Mouse (Mus musculus): ENCODE measurements around the gene Csrp3. TPM values are rescaled to one million over a fixed set of nuclear protein-coding genes. Genes with fewer than 3 reads are reported as not detected.

Gene Csrp3
- polyA plus RNA-seq, 1 experiment = 0.33 TPM

DNA sequence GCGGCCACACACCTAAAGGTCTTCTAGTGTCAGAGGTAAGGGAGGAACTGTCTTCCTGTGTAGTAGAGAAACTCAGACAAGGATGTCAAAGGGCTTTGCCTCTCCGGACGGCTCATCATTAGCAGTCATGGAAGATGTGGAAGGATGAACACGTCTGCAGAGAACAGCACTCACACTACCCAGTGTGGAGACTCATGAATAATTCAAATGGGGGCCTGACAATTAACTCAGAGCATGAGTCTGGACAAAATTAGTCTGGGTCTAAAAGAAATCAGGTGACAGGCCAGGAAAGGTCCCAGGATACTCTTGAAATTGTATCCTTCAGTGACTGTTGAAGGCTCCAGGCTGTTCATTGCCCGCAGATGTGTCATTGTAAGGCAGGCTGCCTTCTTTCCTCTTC, 43.2 kb upstream of the Csrp3 start:
- no peaks in the 10 kb centered on the region for H3K27me3 ChIP-seq (ENCODE audit: control insufficient read depth, insufficient read depth, insufficient read length)
- H3K4me3 ChIP-seq (ENCODE audit: insufficient read depth, poor library complexity, severe bottlenecking) = no peak overlapping the region
- H3ac ChIP-seq (ENCODE audit: control insufficient read depth, insufficient read length, low read depth) = no peak overlapping the region
- no peaks in the 10 kb centered on the region for H3K79me3 ChIP-seq (ENCODE audit: low read depth)
- no peaks in the 10 kb centered on the region for H3K36me3 ChIP-seq (ENCODE audit: control insufficient read depth, insufficient read depth)
- TF ChIP-seq CTCF (IDR thresholded peaks at IDR 0.05; ENCODE audit: control insufficient read depth, insufficient read depth, insufficient read length) = no peak
- no peak for TF ChIP-seq FOSL1 (IDR thresholded peaks at IDR 0.05; ENCODE audit: insufficient read depth, low read length, poor library complexity, severe bottlenecking)
- TF ChIP-seq CEBPB (IDR thresholded peaks at IDR 0.05; ENCODE audit: low read depth) = no peak
- no peak for TF ChIP-seq USF1 (IDR thresholded peaks at IDR 0.05; ENCODE audit: low read depth)
- no peak for TF ChIP-seq MYOD1 (IDR thresholded peaks at IDR 0.05; ENCODE audit: control insufficient read depth, insufficient read length, low read depth)
- TF ChIP-seq MYOG (IDR thresholded peaks at IDR 0.05; ENCODE audit: control insufficient read depth, extremely low read depth, insufficient read length) = no peak
- no peak for TF ChIP-seq MAX (IDR thresholded peaks at IDR 0.05)
- H3K79me2 ChIP-seq (ENCODE audit: control insufficient read depth, insufficient read depth) = no peaks in the 10 kb centered on the region

- H3ac ChIP-seq (ENCODE audit: control insufficient read depth, insufficient read length, low read depth) = no peak overlapping the region
- H3K36me3 ChIP-seq (ENCODE audit: control insufficient read depth, insufficient read depth) = no peaks in the 10 kb centered on the region
- H3K79me3 ChIP-seq (ENCODE audit: low read depth) = no peaks in the 10 kb centered on the region
- peak; percentile 35 for TF ChIP-seq MYOD1 (IDR thresholded peaks at IDR 0.05; ENCODE audit: control insufficient read depth, insufficient read length, low read depth)
- no peak for TF ChIP-seq USF1 (IDR thresholded peaks at IDR 0.05; ENCODE audit: low read depth)
- no peaks in the 10 kb centered on the region for H3K27me3 ChIP-seq (ENCODE audit: control insufficient read depth, insufficient read depth, insufficient read length)
- no peaks in the 10 kb centered on the region for H3K79me2 ChIP-seq (ENCODE audit: control insufficient read depth, insufficient read depth)
- no peak overlapping the region for H3K4me3 ChIP-seq (ENCODE audit: insufficient read depth, poor library complexity, severe bottlenecking)
These were observed 40.9 kb upstream of the Csrp3 start for GRCm38 (mm10) chr7:48888751-48889150.

DNA sequence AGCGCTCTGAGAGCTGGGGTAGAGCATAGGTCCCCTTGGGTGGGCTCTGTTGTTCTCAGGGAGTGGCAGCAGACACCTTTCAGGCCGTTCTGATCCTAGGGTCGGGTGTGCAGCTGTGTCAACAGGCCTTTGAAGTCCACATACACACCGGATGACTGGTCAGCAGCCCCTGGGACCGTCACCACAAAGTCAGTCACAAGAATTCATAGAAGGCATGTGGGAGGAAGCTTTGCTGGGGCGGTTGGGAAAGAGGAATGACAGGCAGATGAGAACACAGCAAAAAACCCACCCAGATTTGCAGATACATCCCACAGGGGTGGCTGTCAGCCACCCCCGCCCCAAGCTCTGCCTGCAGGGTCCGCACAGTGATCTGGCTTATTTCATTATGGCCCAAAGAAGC, 40.1 kb upstream of the Csrp3 start:
- peaks cover under 1% of the 10 kb centered on the region for H3K79me2 ChIP-seq (ENCODE audit: control insufficient read depth, insufficient read depth)
- no peaks in the 10 kb centered on the region for H3K36me3 ChIP-seq (ENCODE audit: control insufficient read depth, insufficient read depth)
- no peak overlapping the region for H3K4me3 ChIP-seq (ENCODE audit: insufficient read depth, poor library complexity, severe bottlenecking)
- no peaks in the 10 kb centered on the region for H3K27me3 ChIP-seq (ENCODE audit: control insufficient read depth, insufficient read depth, insufficient read length)
- no peak for TF ChIP-seq MYOG (IDR thresholded peaks at IDR 0.05; ENCODE audit: control insufficient read depth, extremely low read depth, insufficient read length)
- no peak for TF ChIP-seq CTCF (IDR thresholded peaks at IDR 0.05; ENCODE audit: control insufficient read depth, insufficient read depth, insufficient read length)
- peak; percentile 90 for TF ChIP-seq MYOD1 (IDR thresholded peaks at IDR 0.05; ENCODE audit: control insufficient read depth, insufficient read length, low read depth)
- no peak for TF ChIP-seq USF1 (IDR thresholded peaks at IDR 0.05; ENCODE audit: low read depth)
- peak; percentile 64 for TF ChIP-seq CEBPB (IDR thresholded peaks at IDR 0.05; ENCODE audit: low read depth)
- TF ChIP-seq FOSL1 (IDR thresholded peaks at IDR 0.05; ENCODE audit: insufficient read depth, low read length, poor library complexity, severe bottlenecking) = no peak
- no peak for TF ChIP-seq MAX (IDR thresholded peaks at IDR 0.05)
- peak overlapping the region; percentile 19 for H3ac ChIP-seq (ENCODE audit: control insufficient read depth, insufficient read length, low read depth)
- no peaks in the 10 kb centered on the region for H3K79me3 ChIP-seq (ENCODE audit: low read depth)

GRCm38 (mm10) chr7:48884266-48884611, 36.4 kb upstream of the Csrp3 start:
- no peak overlapping the region for H3K4me3 ChIP-seq (ENCODE audit: insufficient read depth, poor library complexity, severe bottlenecking)
- no peak for TF ChIP-seq MAX (IDR thresholded peaks at IDR 0.05)
- TF ChIP-seq MYOD1 (IDR thresholded peaks at IDR 0.05; ENCODE audit: control insufficient read depth, insufficient read length, low read depth) = no peak
- TF ChIP-seq MYOG (IDR thresholded peaks at IDR 0.05; ENCODE audit: control insufficient read depth, extremely low read depth, insufficient read length) = no peak
- TF ChIP-seq FOSL1 (IDR thresholded peaks at IDR 0.05; ENCODE audit: insufficient read depth, low read length, poor library complexity, severe bottlenecking) = no peak
- peaks cover 7% of the 10 kb centered on the region for H3K36me3 ChIP-seq (ENCODE audit: control insufficient read depth, insufficient read depth)

DNA sequence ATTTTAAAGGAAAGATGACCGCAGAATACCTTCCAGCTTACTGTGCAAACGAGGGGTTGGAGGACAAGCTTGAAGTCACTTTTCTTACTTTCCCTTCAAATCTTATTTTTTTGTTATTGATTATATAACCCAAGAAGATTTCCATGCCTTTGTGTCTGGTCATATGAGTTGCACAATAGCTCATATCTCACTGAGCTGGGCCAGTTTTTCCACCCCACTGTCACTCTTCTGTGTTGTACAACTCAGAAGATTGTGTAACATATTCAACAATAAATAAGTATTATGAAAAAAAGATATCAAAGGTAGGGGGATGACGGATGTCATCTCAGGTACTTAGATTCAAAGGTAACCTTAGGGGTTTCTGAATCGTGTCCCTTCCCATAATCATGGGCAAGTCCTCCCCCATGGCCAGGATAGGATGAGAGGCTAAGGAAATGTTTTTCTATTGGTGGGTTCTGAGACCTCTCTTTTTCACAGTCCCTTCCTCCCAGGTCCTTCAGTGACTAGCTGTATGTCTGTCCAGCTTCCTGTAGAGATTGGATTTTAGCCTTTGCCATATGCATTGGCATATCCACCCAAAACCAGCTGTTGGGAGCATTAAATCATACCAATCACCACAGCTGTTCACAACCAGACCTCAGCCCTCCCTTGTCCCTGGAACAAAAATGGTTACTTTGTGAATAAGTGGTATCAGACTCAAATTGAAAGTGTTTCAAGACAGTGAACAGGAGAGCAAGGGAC, 35.9 kb upstream of the Csrp3 start:
- no peak for TF ChIP-seq CTCF (IDR thresholded peaks at IDR 0.05; ENCODE audit: control insufficient read depth, insufficient read depth, insufficient read length)
- TF ChIP-seq CEBPB (IDR thresholded peaks at IDR 0.05; ENCODE audit: low read depth) = peak; percentile 81
- TF ChIP-seq MYOD1 (IDR thresholded peaks at IDR 0.05; ENCODE audit: control insufficient read depth, insufficient read length, low read depth) = peak; percentile 96
- peaks cover 12% of the 10 kb centered on the region for H3K36me3 ChIP-seq (ENCODE audit: control insufficient read depth, insufficient read depth)
- H3K4me3 ChIP-seq (ENCODE audit: insufficient read depth, poor library complexity, severe bottlenecking) = no peak overlapping the region

More at GRCm38 (mm10) chr7:48884266-48884611, 36.4 kb upstream of the Csrp3 start:
- Histone ChIP-seq H3ac (ENCODE audit: control insufficient read depth, insufficient read length, low read depth) (no peak overlapping the region), H3K79me2 (ENCODE audit: control insufficient read depth, insufficient read depth) (peaks cover 28% of the 10 kb centered on the region), H3K27me3 (ENCODE audit: control insufficient read depth, insufficient read depth, insufficient read length) (no peaks in the 10 kb centered on the region), H3K79me3 (ENCODE audit: low read depth) (peaks cover 16% of the 10 kb centered on the region)

GRCm38 (mm10) chr7:48881971-48882609, 34.3 kb upstream of the Csrp3 start:
- Histone ChIP-seq H3K4me3 (ENCODE audit: insufficient read depth, poor library complexity, severe bottlenecking) (peak overlapping the region; percentile 73), H3K27me3 (ENCODE audit: control insufficient read depth, insufficient read depth, insufficient read length) (no peaks in the 10 kb centered on the region), H3K79me2 (ENCODE audit: control insufficient read depth, insufficient read depth) (peaks cover 48% of the 10 kb centered on the region), H3K36me3 (ENCODE audit: control insufficient read depth, insufficient read depth) (peaks cover 24% of the 10 kb centered on the region), H3ac (ENCODE audit: control insufficient read depth, insufficient read length, low read depth) (peak overlapping the region; percentile 79), H3K79me3 (ENCODE audit: low read depth) (peaks cover 33% of the 10 kb centered on the region)
- no peak for TF ChIP-seq FOSL1 (IDR thresholded peaks at IDR 0.05; ENCODE audit: insufficient read depth, low read length, poor library complexity, severe bottlenecking)
- TF ChIP-seq CEBPB (IDR thresholded peaks at IDR 0.05; ENCODE audit: low read depth) = peak; percentile 38

More for the DNA sequence above, 35.9 kb upstream of the Csrp3 start:
- Histone ChIP-seq H3ac (ENCODE audit: control insufficient read depth, insufficient read length, low read depth) (no peak overlapping the region), H3K79me2 (ENCODE audit: control insufficient read depth, insufficient read depth) (peaks cover 33% of the 10 kb centered on the region), H3K79me3 (ENCODE audit: low read depth) (peaks cover 21% of the 10 kb centered on the region), H3K27me3 (ENCODE audit: control insufficient read depth, insufficient read depth, insufficient read length) (no peaks in the 10 kb centered on the region)

Data from C2C12 (cell line).